Mouse (Mus musculus) adipocyte (in vitro differentiated cells): ENCODE results near the gene Agxt2.

Source experiments
- DNase-seq: peaks from one replicate; pipeline ENCODE4 v3.0.0-alpha.2; 2016; ENCODE audit warnings: low spot score

Gene Agxt2

DNA sequence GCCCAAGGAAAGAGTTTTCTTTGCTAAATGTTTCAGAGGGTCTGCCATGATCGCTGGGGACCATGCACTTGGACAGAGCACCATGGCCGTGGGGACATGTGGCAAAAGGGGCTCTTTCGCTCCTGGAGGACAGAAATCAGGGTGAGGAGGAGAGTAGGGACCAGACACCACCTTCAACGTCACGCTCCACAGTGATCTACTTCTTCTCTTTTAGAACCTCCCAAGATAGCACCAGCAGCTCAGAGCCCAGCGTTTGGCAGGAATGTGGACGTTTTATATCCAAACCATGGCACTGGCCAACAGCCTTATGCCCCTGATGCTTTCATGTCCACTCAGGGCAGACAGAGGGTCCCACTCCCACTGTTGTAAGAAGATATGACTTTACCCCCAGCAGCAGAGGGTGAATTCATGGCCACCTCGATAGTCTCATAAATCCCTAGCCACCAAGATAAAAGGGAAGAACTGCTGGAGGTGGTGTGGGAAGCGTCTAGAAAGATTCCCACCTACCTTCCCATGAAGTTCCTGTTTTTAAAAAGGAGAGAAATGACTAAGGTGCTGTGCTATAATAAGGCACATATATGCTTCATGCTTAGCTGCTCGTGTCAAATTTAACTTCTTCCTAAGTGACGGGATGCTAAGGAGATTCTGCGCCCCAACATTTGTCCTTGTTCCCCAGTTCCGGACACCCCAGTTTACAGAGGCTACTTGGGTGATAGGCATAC, 68.4 kb downstream of the Agxt2 start:
- DNase-seq: no peak

DNA sequence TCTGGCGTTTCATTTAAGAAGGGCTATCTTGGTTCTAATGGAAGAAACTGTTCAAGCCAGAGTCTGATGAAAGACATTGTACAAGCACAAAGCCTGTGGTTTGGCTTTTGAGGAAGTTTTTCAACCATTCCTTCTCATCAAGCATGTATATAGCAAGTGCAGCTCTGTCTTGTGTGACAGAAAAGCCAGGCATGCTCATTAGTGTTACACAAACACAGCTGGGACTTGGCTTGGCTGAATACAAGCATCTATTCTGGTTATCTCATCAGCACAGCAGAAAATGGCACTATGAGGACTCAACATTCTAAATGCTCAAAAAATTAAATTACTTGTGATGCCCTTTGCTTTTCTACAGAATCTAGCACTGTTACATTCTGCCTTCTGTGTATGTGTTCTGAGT, 78.6 kb downstream of the Agxt2 start:
- DNase-seq: no peak

- peak; percentile 32 for DNase-seq
Measured at GRCm38 (mm10) chr15:10439963-10440362, 81.6 kb downstream of the Agxt2 start.

DNA sequence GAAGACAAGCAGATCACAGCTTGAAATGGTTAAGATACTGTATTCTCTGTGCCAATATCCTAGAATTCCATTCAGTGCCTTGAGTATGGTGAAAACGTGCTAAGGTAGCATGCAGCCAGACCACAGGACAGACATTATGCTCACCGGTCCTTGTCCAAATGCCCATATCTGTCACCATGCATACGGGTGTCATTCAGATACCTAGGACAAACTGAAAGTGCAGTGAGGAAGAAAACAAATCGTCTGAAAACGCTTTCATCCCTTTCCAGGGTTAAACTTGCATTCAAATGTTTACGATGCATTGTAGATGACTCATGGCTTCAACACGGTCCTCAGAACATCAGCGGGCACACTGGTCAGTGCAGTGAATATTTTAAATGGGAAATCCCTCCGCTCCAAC, 83.2 kb downstream of the Agxt2 start:
- no peak for DNase-seq

DNA sequence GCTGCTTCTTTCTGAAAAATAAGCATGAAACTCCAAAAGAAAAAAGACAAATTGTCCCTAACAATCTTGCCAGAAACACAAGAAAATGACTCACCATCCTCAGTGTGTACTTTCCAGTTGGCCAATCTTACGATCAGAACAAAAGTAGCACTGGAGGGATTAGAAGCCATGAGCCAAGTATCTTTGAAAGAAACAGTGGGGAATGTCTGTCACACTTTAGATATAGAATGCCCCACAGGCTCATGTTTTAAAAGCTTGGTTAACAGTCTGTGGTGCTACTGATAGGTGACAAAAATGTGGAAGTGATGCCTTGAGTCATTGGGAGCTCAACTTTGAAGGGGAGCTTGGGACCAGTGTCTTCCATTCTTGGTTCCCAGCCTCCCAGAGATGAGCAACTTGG, 83.9 kb downstream of the Agxt2 start:
- DNase-seq: peak; percentile 17

GRCm38 (mm10) chr15:10447102-10447501, 88.8 kb downstream of the Agxt2 start:
- no peak for DNase-seq
